Comparison of ENCODE assay signal across 8 mouse cellular contexts in genomic region chr8:117470342-117470781, GRCm38 (mm10). TPM values are rescaled to one million over a fixed set of nuclear protein-coding genes. Genes with fewer than 3 reads are reported as not detected.
DNase-seq lines count a peak whose midpoint lies in the region; ATAC-seq lines count a peak whose summit lies in the region.

No protein-coding gene starts in this region.

- no peaks in the 10 kb centered on the region for H3K36me3 ChIP-seq in hindbrain, embryonic 16.5 days (ENCODE audit: control insufficient read depth, insufficient read depth, low read length)

- peak overlapping the region; percentile 48 for H3K4me2 ChIP-seq in hindbrain, embryonic 16.5 days (ENCODE audit: low read length)

- peak overlapping the region; percentile 85 for H3K27ac ChIP-seq in hindbrain, embryonic 16.5 days (ENCODE audit: low read depth, low read length)

- peak overlapping the region; percentile 26 for H3K4me3 ChIP-seq in hindbrain, embryonic 16.5 days (ENCODE audit: low read length)

- H3K4me1 ChIP-seq in hindbrain, embryonic 16.5 days (ENCODE audit: control insufficient read depth, insufficient read depth, low read depth, low read length): peaks cover 14% of the 10 kb centered on the region

- H3K9ac ChIP-seq in hindbrain, embryonic 16.5 days (ENCODE audit: low read depth, low read length): peak overlapping the region; percentile 52

- no peaks in the 10 kb centered on the region for H3K27me3 ChIP-seq in hindbrain, embryonic 16.5 days (replicated peaks; ENCODE audit: control insufficient read depth, insufficient read depth, low read length)

- H3K9me3 ChIP-seq in hindbrain, embryonic 16.5 days (ENCODE audit: control insufficient read depth, low read length): no peaks in the 10 kb centered on the region

- WGBS in hindbrain, embryonic 16.5 days: 0% methylated on average over 9 of the region's 14 CpGs

- peak; percentile 95 for ATAC-seq in hindbrain, embryonic 16.5 days
- no peak for ATAC-seq in erythroid progenitor cell, adult 5-6 weeks (replicated peaks; ENCODE audit: low FRiP score, poor library complexity, severe bottlenecking)

- peak; percentile 28 for DNase-seq in T-cell, adult 2 months (ENCODE audit: low spot score)
- peak; percentile 56 to 76 for DNase-seq in cerebellum, postnatal 25 days
- peak; percentile 86 to 92 for DNase-seq in frontal cortex, postnatal 36 days (ENCODE audit: low spot score in 2 of 2)
- DNase-seq in layer of hippocampus, postnatal 25 days (ENCODE audit: extremely low spot score in 1 of 2, low spot score in 1 of 2): peak; percentile 67 to 69
- peak; percentile 68 for DNase-seq in lung, postnatal 14 days
- peak; percentile 63 for DNase-seq in ovary, postnatal 36 days (ENCODE audit: low spot score)

RNA-seq across cellular contexts. Expression of gene Plcg2, which starts 27.7 kb away (rescaled TPM):
- polyA plus RNA-seq in hindbrain, embryonic 16.5 days (2015; fragmentation: Nextera tagmentation; extraction: Ambion mirVana): 1.3 and 1.5 TPM in 2 replicates
- 1 to 10 TPM; 3.8 to 4.0 TPM for total RNA-seq in layer of hippocampus, postnatal 25 days (2021)
- 5.4 and 16.8 TPM in 2 replicates for total RNA-seq in erythroid progenitor cell, adult 5-6 weeks (2015; ENCODE audit: low replicate concordance)
- 8.5 and 13.3 TPM in 2 replicates for total RNA-seq in erythroid progenitor cell, adult 5-6 weeks (2017; ENCODE audit: low replicate concordance)

Comparison
In these comparisons a context has a peak if more than half of its experiments do, and no peak if none do; other contexts are left out.
1. DNase-seq: peak in every context shown above with its lines; median percentile 89 in frontal cortex, postnatal 36 days; 68 in layer of hippocampus, postnatal 25 days; 68 in lung, postnatal 14 days; 66 in cerebellum, postnatal 25 days; 63 in ovary, postnatal 36 days; 28 in T-cell, adult 2 months.